Mouse (Mus musculus) brain, embryonic 14.5 days (tissue): ENCODE measurements around the gene Tapbp.

Source experiments
- CTCF ChIP-seq: fragments of 200-500 bp; IDR thresholded peaks from 2 replicates; pipeline ENCODE4 v1.5.1; 2012; ENCODE audit warnings: inconsistent platforms, mild to moderate bottlenecking, moderate library complexity, borderline replicate concordance; ENCODE audit not compliant: insufficient read depth, insufficient read length; ENCODE audit errors: extremely low read depth
- POLR2A ChIP-seq: fragments of 200-500 bp; IDR thresholded peaks from 2 replicates; pipeline ENCODE4 v1.6.1; 2012; ENCODE audit warnings: mild to moderate bottlenecking, inconsistent platforms, borderline replicate concordance; ENCODE audit not compliant: poor library complexity, insufficient read depth, insufficient read length, severe bottlenecking; ENCODE audit errors: extremely low read depth

DNA sequence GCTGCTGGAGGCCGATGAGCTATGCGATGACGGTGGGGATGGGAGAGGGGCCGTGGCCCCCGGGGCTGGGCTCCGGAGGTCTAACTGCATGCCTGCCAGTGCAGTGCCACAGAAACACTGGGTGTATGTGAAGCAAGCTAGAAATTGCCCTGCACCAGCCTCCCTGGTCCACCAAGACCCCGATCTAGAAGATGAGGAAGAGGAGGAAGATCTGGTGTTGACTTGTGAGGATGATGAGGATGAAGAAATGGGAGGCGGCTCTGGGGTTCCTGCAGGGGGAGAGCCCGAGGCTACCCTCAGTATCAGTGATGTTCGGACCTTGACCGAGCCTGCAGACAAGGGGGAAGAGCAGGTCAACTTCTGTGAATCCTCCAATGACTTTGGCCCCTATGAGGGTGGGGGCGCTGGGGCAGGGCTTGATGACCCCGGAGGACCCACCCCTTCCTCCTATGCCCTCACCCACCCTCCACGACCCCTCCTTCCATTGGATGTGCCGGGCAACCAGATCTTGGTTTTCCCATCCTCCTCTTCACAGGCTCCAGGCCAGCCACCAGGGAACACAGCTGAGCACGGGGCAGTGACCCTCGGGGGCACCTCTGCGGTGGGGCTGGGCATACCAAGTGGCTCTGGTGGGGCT, 2.1 kb downstream of the Tapbp start:
- TF ChIP-seq POLR2A (no peak), CTCF (no peak)
